Mouse (Mus musculus) lung, postnatal 14 days (tissue): ENCODE measurements around the gene Zfp648.

Experiments used
- DNase-seq: peaks from one replicate; pipeline ENCODE4 v3.0.0; 2021

The Zfp648 gene

GRCm38 (mm10) chr1:154200955-154201722 is at the start of gene Zfp648:
TSS of gene Zfp648 (plus strand) at chr1:154201187.
- DNase-seq, result no peak

DNA sequence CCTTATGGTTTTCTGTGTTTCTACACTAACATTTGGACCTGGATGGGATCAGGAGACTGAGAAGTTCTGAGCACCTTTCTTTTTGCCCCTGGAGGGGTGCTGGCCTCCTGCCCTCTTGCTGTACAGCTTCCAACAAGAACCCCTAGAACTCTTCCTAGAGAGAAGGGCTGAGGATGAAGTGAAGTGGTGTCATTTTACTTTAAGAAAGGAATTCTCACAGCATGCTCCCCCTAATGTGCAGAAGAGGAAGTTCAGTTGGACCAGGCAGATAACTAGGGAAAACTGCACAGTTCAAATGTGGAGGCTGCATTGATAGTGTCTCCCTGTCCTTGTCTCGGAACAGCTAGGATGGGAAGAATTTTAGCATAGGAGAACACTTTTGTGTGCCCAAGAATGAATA is 48.4 kb upstream of the Zfp648 start:
- no peak for DNase-seq

- DNase-seq, result no peak
Observed at GRCm38 (mm10) chr1:154153800-154154199, 47.2 kb upstream of the Zfp648 start.

DNA sequence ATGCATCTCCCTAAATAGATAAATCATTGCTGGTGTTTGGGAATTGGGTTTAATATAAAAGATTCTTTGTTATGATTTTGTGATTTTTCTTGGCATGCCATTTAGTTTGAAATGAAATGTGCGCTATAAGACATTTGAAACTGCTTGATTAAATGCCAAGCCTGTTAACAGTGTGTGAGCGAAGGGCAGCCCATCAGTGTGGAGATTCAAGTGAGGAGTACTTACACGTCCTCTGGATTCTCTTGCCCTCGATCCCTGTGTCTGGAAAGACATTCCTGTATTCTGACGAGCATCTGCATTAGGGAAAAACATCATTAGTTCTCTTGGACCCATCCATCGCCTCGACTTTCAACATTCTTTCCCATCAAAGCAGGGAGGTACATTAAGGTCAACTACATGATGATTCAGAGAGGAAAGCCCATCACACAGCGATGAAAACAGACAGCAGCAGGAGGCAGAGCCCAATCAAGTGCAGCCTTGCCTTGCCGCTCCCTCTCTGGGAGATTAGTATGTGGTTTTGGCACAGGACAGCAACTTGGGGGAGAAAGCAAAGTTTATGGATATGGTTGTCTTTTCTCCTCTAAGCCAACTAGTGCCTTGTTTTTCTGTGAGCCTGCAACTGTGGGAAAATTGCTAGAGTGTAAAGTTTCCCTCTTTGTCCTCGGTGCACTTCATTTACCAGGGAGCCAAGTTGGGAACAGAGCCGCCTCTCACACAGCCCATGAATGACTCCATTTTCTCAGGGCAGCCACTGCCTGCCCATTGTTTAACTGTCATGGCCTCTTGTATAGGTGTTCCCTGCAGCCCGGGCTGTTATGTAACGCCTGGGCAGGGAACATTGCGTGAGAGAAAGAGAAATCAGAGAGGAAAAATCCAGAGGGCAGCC is 44.6 kb upstream of the Zfp648 start:
- DNase-seq, result peak; percentile 27

DNA sequence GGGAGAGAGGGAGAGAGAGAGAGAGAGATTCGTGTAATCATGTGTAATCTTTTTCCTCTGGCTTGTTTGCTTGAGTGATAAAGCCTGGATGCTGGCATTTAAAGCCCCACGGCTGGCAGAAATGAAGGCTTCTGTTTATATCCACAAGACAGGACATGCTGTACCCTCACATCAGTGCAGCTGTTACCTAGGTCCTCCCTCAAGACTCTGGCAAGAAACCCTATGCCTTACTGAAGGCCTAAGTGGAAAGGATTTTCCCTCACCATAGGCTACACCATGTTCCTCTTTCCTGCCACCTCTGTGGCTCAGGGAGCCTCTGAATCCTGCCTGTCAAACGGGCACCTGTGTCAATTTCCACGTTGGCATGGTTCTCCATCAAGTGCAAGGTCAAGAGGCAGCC is 43.9 kb upstream of the Zfp648 start:
- no peak for DNase-seq

DNA sequence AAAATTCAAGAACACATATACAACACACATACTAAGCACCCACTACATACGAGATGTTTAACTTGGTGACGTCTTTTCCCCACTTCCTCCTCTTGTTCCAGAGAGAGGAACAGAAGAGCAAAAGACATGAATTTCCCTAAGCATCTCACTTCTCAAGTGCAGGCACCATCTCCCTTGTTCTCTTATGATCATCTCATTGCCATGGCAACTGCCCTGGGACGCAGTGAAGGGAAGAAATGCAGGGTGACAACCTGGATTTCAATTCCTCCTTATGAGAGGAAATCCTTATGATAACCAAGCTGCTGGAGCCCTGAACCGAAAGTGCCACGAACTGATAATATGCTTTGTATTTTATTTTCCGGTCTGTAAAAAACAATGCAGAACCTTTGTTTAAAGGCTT is 33.3 kb upstream of the Zfp648 start:
- no peak for DNase-seq

GRCm38 (mm10) chr1:154175334-154175733 is 25.7 kb upstream of the Zfp648 start:
- DNase-seq, result no peak

DNA sequence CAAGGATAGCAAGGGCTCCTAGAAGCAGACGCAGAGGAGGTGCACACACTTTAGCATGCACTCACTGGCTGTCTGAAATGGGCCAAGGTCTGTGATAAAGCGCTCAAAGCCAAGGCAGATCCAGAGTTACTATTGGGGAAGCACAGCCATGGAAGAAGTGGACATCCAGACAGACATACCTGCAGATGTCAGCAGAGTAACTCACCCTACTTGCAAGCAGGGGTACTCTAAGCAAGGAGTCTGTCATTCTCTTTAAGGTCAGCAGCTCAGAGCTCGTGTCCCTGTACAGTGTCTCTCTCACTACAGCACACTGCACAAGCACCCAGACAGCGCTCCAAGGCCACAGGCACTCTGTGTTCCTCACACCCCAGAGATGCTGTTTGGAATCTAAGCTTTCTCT is 23.2 kb upstream of the Zfp648 start:
- no peak for DNase-seq

GRCm38 (mm10) chr1:154178541-154179155 is 22.3 kb upstream of the Zfp648 start:
- DNase-seq, result no peak

DNA sequence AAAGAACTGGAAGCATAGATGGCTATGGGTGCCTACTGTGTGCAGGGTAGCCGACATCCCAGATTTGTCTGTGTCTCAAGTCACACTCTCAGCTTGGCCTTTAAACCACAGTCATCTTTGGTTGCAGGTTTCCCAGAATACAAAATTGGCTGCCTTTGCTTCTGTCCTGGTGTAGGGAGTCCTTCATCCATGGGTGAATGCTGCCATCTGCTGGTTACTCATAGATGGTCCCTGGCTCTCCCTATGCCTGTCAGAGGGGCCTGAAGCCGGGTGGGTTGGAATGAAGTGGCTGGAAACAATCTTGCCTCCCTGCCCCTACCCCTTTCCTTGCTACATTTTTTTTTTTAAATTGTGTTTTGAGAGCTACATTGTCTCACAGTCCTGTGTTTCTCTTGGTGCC is 20.0 kb upstream of the Zfp648 start:
- peak; percentile 85 for DNase-seq

GRCm38 (mm10) chr1:154182396-154183076 is 18.5 kb upstream of the Zfp648 start:
- DNase-seq, result no peak

- DNase-seq, result no peak
Observed at GRCm38 (mm10) chr1:154183077-154183751, 17.8 kb upstream of the Zfp648 start.

- no peak for DNase-seq
Observed at GRCm38 (mm10) chr1:154188229-154188628, 12.8 kb upstream of the Zfp648 start.

GRCm38 (mm10) chr1:154188631-154189030 is 12.4 kb upstream of the Zfp648 start:
- DNase-seq, result no peak

DNA sequence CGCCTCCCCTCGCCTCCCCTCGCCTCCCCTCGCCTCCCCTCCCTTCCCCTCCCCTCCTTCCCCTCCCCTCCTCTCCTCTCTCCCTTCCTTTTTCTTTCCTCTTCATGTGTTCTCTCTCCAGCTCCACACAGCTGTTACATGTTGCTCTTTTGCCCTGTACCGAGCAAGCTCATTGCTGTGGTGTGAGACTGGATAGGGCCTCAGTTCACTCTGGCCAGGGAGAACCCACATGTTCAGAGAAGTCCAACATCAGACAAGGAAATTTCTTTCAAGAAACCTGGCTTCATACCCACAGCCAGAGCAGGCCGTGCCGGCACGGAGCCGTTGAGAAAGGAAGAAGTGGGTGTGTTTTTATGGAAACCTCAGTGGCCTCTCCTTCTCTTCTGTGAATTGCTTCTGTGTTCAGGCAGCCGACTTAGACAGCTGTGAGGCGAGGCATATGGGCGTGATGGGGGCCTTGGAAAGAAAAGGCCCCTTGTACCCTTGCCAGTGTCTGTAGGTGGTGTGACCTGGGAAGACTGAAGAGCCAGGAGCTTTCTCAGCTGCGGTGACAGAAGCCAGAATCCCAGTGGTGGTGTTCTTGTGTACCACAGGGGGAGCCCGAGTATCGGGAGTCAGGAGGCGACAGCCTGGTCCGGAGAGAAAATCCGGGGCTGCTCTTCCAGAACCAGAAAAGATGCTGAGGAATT is 11.0 kb upstream of the Zfp648 start:
- peak; percentile 32 for DNase-seq

- no peak for DNase-seq
Observed at GRCm38 (mm10) chr1:154198896-154199295, 2.1 kb upstream of the Zfp648 start.

DNA sequence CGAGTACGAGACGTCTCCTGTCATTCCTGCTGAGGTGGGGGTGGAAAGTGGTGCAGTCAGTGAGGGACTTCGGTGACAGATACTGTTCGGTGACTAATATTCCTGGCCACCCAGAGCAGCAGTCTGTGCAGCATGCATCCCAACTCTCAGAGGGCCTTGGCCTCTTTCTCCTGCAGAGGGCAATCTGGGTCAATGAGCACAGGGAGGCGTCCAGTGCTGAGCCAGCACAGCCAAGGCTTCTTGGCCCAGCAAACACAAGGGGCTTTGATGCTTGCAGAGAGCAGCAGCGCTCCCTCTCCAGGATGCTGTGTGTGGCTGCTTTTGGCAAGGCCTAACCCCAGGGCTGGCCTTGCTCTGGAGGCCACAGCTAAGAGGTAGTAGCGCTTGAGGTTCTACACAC is 1.6 kb downstream of the Zfp648 start:
- DNase-seq, result no peak

GRCm38 (mm10) chr1:154203386-154203785 is 2.4 kb downstream of the Zfp648 start:
- no peak for DNase-seq

DNA sequence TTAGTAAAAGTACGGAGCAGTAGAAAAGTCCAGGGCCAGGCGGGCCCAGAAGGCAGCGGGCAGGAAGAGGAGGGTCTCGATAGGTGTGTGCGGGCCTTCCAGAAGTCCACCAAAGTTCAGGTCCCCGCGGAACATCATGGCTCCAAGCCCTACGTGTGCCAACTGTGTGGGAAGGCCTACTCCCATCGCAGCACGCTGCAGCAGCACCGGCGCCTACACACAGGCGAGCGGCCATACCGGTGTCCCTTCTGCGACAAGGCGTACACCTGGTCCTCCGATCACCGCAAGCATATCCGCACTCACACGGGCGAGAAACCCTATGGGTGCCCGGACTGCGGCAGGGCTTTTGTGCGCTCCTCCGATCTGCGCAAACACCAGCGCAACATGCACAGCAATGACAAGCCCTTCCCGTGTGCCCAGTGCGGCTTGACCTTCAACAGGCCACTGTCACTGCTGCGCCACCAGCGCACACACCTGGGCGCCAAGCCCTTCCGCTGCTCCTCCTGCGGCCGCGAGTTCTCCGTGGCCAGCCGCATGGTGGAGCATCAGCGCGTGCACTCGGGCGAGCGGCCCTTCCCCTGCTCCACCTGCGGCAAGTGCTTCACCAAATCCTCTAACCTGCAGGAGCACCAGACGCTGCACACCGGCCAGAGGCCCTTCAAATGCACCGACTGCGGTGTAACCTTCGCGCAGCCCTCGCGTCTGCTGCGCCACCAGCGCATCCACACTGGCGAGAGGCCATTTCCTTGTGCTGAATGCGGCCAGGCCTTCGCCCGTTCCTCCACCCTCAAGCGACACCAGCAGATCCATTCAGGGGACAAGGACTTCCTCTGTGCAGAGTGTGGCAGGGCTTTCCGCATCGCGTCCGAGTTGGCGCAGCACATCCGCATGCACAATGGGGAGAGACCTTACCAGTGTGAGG is 3.9 kb downstream of the Zfp648 start:
- DNase-seq, result peak; percentile 8

GRCm38 (mm10) chr1:154219991-154220390 is 19.0 kb downstream of the Zfp648 start:
- DNase-seq, result no peak

DNA sequence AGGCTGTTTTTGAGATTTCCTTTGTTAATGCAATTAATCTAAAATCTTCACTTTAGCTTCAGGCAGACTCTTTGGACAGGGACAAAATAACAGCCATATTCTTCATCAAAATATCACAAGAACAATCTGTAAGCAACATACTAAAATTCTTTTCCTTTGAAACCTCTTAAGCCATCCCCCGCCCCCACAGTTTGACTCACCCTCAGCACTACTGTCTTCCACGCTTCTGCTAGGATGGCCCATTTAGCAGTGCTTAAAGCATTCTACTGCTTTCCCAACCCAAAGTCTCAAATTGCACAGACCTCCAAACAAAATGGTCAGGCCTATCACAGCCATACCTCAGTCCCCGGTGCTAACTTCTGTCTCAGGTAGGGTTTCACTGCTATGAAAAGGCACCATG is 19.6 kb downstream of the Zfp648 start:
- no peak for DNase-seq
